Mouse (Mus musculus): ENCODE data around the gene Hipk4.
A peak's percentile ranks its signal among the peaks of the same experiment; 100 is the strongest.

DNA sequence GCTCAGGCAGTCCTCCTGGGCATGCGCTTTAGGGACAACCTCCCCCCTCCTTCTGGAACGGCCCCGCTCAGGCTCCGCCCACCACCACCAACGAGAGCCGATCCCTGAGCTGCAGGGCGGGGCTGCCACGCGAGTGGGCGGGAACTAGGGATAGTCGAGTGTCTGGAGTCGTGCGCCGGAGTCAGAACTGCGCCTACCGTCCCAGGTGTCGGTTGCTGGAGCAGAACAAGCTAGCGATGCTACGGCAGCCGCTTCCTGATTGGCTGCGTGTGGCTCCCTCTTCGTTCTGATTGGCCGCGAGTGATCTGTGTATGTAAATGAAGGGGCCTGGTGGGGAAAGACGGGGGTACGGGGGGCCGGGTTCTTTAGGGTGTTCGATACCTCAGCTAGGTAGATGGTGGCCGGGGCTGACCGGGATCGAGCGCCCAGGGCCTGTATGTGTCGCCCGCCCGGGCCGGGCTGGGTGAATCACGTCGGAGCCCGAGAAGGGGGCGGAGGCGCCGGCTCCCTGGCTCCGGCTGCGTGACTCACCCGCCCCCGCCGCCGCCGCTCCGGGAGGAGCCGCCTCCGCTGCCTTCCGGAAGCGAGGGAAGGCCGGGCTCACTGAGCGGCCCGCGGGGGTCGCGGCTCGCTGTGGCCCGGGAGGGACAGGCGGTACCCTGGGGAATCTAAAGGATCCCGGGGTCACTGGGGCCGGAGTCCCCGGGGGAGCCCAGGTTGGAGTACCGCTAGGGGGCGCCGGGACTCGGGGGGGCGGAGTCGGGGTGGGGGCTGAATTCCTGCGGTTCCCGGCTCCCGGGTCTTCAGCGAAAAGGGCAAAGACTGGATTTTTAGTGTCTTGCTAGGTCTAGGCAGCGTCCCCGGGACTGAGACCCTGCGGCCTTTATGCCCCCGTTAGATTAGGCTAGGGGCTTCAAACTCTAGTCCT is 36.0 kb upstream of the Hipk4 start, which contains the start of gene Sertad1:
- TF ChIP-seq CTCF (IDR thresholded peaks at IDR 0.05; ENCODE audit: low read depth, low read length): peak; percentile 55
- TF ChIP-seq POLR2A (IDR thresholded peaks at IDR 0.05; ENCODE audit: extremely low read depth, insufficient read depth, low read length): peak; percentile 98

Measured in liver, adult 2 months (tissue).